Mouse (Mus musculus) liver, embryonic 14.5 days (tissue): ENCODE data around the gene Gk2. TPM values are rescaled to one million over a fixed set of nuclear protein-coding genes. Genes with fewer than 3 reads are reported as not detected.

Experiments
- ATAC-seq: fragments of 200-750 bp; cut with Nextera tagmentation; 2 replicates; pipeline ENCODE4 v1.8.0; 2017; ENCODE audit warnings: moderate number of reproducible peaks, mild to moderate bottlenecking, moderate library complexity; ENCODE audit not compliant: insufficient read depth
- DNase-seq, 3 experiments: peaks; one replicate each; pipeline ENCODE4 v3.0.0-alpha.2; 2012 to 2013; ENCODE audit warnings: low read depth in 3 of 3, low spot score in 3 of 3
- H3K27ac ChIP-seq: fragments of 300-500 bp; sonication (generic); 2 replicates; pipeline ENCODE4 v1.5.1; 2014; ENCODE audit warnings: moderate library complexity, mild to moderate bottlenecking, control low read depth, inconsistent platforms
- H3K27me3 ChIP-seq: fragments of 300-500 bp; sonication (generic); 2 replicates; pipeline ENCODE4 v1.6.1; 2014; ENCODE audit warnings: mild to moderate bottlenecking, low read length, moderate library complexity; ENCODE audit not compliant: control insufficient read depth, insufficient read depth
- H3K36me3 ChIP-seq: fragments of 300-500 bp; sonication (generic); replicated peaks from 2 replicates; pipeline ENCODE4 v1.6.1; 2014; ENCODE audit warnings: low read depth; ENCODE audit not compliant: control insufficient read depth, insufficient read depth
- H3K4me1 ChIP-seq, 2 experiments: fragments of 200-500 bp in 1 of 2; fragments of 300-500 bp in 1 of 2; sonication (generic) in 1 of 2; replicated peaks; 2 replicates each; pipeline ENCODE4 v1.6.1; 2012 to 2014; ENCODE audit warnings: antibody characterized with exemption in 1 of 2, inconsistent platforms in 1 of 2, low read length in 1 of 2; ENCODE audit not compliant: control insufficient read depth in 2 of 2, insufficient read depth in 2 of 2
- H3K4me2 ChIP-seq: fragments of 300-500 bp; sonication (generic); 2 replicates; pipeline ENCODE4 v1.6.1; 2014; ENCODE audit warnings: low read depth, mild to moderate bottlenecking, control low read depth, moderate library complexity
- H3K4me3 ChIP-seq, 2 experiments: fragments of 200-500 bp in 1 of 2; fragments of 300-500 bp in 1 of 2; sonication (generic) in 1 of 2; 2 replicates each; pipeline ENCODE4 v1.5.1; 2012 to 2014; ENCODE audit warnings: low read depth in 2 of 2, low read length in 2 of 2, mild to moderate bottlenecking in 2 of 2, control low read depth in 1 of 2, inconsistent platforms in 1 of 2, moderate library complexity in 1 of 2; ENCODE audit not compliant: insufficient read depth in 1 of 2
- H3K9ac ChIP-seq: fragments of 300-500 bp; sonication (generic); replicated peaks from 2 replicates; pipeline ENCODE4 v1.6.1; 2014; ENCODE audit warnings: mild to moderate bottlenecking, control low read depth, moderate library complexity
- H3K9me3 ChIP-seq: fragments of 300-500 bp; sonication (generic); 2 replicates; pipeline ENCODE4 v1.6.1; 2016; ENCODE audit warnings: low read length, mixed read lengths; ENCODE audit not compliant: control insufficient read depth
- CTCF ChIP-seq: IDR thresholded peaks from 2 replicates; pipeline ENCODE4 v1.5.1; 2016; ENCODE audit warnings: antibody characterized with exemption, low read depth, control low read depth
- EP300 ChIP-seq: IDR thresholded peaks from 2 replicates; pipeline ENCODE4 v1.6.1; 2016; ENCODE audit warnings: antibody characterized with exemption, low read depth
- WGBS: fragments of 180-500 bp; shearing (Covaris S2); extraction: QIAGEN DNeasy Blood & Tissue Kit; methylation state at CpG from one replicate; pipeline ENCODE4 v1.1.7; 2014; ENCODE audit not compliant: insufficient replicate concordance; 5-methylcytosine and 5-hydroxymethylcytosine counted together
- polyA plus RNA-seq, 2 experiments: library from polyadenylated mRNA; depleted of rRNA in 1 of 2; stranded (reverse) in 1 of 2; unstranded in 1 of 2; fragments of >200 nt; fragmentation: Nextera tagmentation in 1 of 2; extraction: Ambion mirVana in 1 of 2; gene quantifications; 2 replicates each; pipeline versions ENCODE4 v1.2.1 to v1.2.3; 2012 to 2014

Gene Gk2
- polyA plus RNA-seq, 2 experiments: not detected

GRCm38 (mm10) chr5:97451451-97451850 is 5.4 kb downstream of the Gk2 start:
- Histone ChIP-seq H3K4me2 (no peak overlapping the region), H3K9ac (no peak overlapping the region), H3K27me3 (no peaks in the 10 kb centered on the region), H3K27ac (no peak overlapping the region), H3K4me1 (no peaks in the 10 kb centered on the region), H3K36me3 (no peaks in the 10 kb centered on the region), H3K4me3 (no peak overlapping the region), H3K9me3 (no peaks in the 10 kb centered on the region)
- ATAC-seq (no peak), DNase-seq (no peak)
- TF ChIP-seq CTCF: no peak
- no peak for TF ChIP-seq EP300
- WGBS: 56% methylated on average over 4 of the region's 4 CpGs

- TF ChIP-seq EP300 (no peak), CTCF (no peak)
- ATAC-seq (no peak), DNase-seq (no peak)
- Histone ChIP-seq H3K9me3 (no peaks in the 10 kb centered on the region), H3K9ac (no peak overlapping the region), H3K36me3 (no peaks in the 10 kb centered on the region), H3K4me3 (no peak overlapping the region), H3K4me2 (no peak overlapping the region), H3K4me1 (no peaks in the 10 kb centered on the region), H3K27me3 (no peaks in the 10 kb centered on the region), H3K27ac (no peak overlapping the region)
- WGBS: 38% methylated on average over 1 of the region's 1 CpGs
Observed at GRCm38 (mm10) chr5:97444191-97444590, 12.6 kb downstream of the Gk2 start.

- Histone ChIP-seq H3K9me3 (no peaks in the 10 kb centered on the region), H3K27ac (no peak overlapping the region), H3K27me3 (no peaks in the 10 kb centered on the region), H3K4me3 (no peak overlapping the region), H3K4me2 (no peak overlapping the region), H3K9ac (no peak overlapping the region), H3K4me1 (no peaks in the 10 kb centered on the region), H3K36me3 (no peaks in the 10 kb centered on the region)
- DNase-seq (no peak), ATAC-seq (no peak)
- 63% methylated on average over 2 of the region's 2 CpGs for WGBS
- TF ChIP-seq EP300: no peak
- TF ChIP-seq CTCF: no peak
Observed at GRCm38 (mm10) chr5:97432512-97432911, 24.3 kb downstream of the Gk2 start.

GRCm38 (mm10) chr5:97429976-97430375 is 26.8 kb downstream of the Gk2 start:
- no peaks in the 10 kb centered on the region for H3K4me1 ChIP-seq
- no peak overlapping the region for H3K4me2 ChIP-seq
- ATAC-seq (no peak), DNase-seq (no peak)
- 65% methylated on average over 9 of the region's 9 CpGs for WGBS
- H3K9me3 ChIP-seq: no peaks in the 10 kb centered on the region
- no peak overlapping the region for H3K9ac ChIP-seq
- H3K4me3 ChIP-seq: no peak overlapping the region
- no peak overlapping the region for H3K27ac ChIP-seq
- no peaks in the 10 kb centered on the region for H3K27me3 ChIP-seq
- TF ChIP-seq EP300 (no peak), CTCF (no peak)
- H3K36me3 ChIP-seq: no peaks in the 10 kb centered on the region

- no peaks in the 10 kb centered on the region for H3K36me3 ChIP-seq
- no peak overlapping the region for H3K4me3 ChIP-seq
- no peak for ATAC-seq
- DNase-seq: no peak
- H3K4me1 ChIP-seq: no peaks in the 10 kb centered on the region
- H3K27me3 ChIP-seq: no peaks in the 10 kb centered on the region
- no peaks in the 10 kb centered on the region for H3K9me3 ChIP-seq
- no peak overlapping the region for H3K27ac ChIP-seq
- no peak overlapping the region for H3K4me2 ChIP-seq
- WGBS: 63% methylated on average over 2 of the region's 2 CpGs
- no peak overlapping the region for H3K9ac ChIP-seq
- TF ChIP-seq EP300 (no peak), CTCF (no peak)
Observed at GRCm38 (mm10) chr5:97421669-97422068, 35.2 kb downstream of the Gk2 start.
